24 mouse cellular contexts compared by ENCODE assay signal in genomic region chr2:165004237-165004636, GRCm38 (mm10).
"Had no signal": no experiment of that assay in that cellular context is flagged by ENCODE, and none has a peak within 500 bp of the region (broad histone marks: within the 10 kb centered on the region; RNA-seq: fewer than 3 reads in every experiment).

No protein-coding gene starts in this region.

- ATAC-seq: hindbrain, embryonic 16.5 days; inflammation-experienced regulatory T-cells, adult 6 months; intestine, embryonic 15.5 days; intestine, postnatal 0 days had no signal

- H3K4me1 ChIP-seq: heart, embryonic 10.5 days; heart, embryonic 12.5 days; hindbrain, embryonic 10.5 days; hindbrain, embryonic 12.5 days; intestine, embryonic 15.5 days; limb, embryonic 10.5 days; limb, embryonic 12.5 days; liver, embryonic 15.5 days had no signal

- H3K9ac ChIP-seq: heart, embryonic 12.5 days; hindbrain, embryonic 12.5 days; hindbrain, embryonic 14.5 days; intestine, embryonic 15.5 days; limb, embryonic 12.5 days; liver, embryonic 13.5 days; liver, embryonic 15.5 days had no signal

- DNase-seq: gastrocnemius, adult 2 months; gastrocnemius, postnatal 10 days; gastrocnemius, postnatal 25 days; heart, adult 18-20 months; heart, postnatal 10 days; heart, postnatal 4 days; liver; liver, embryonic 13.5 days had no signal

- H3K27me3 ChIP-seq: intestine, embryonic 15.5 days had no signal

- H3K4me3 ChIP-seq: gastrocnemius, adult 2 months; heart, embryonic 10.5 days; heart, embryonic 12.5 days; hindbrain, embryonic 10.5 days; hindbrain, embryonic 12.5 days; intestine, embryonic 15.5 days; layer of hippocampus, adult 2 months; left cerebral cortex, adult 2 months; limb, embryonic 10.5 days; limb, embryonic 12.5 days; liver, embryonic 13.5 days; liver, embryonic 15.5 days had no signal

- H3K27ac ChIP-seq: gastrocnemius, adult 2 months; heart, embryonic 10.5 days; hindbrain, embryonic 10.5 days; hindbrain, embryonic 12.5 days; hindbrain, embryonic 14.5 days; intestine, embryonic 15.5 days; kidney, postnatal 0 days; layer of hippocampus, adult 2 months; left cerebral cortex, adult 2 months; limb, embryonic 10.5 days; limb, embryonic 12.5 days; liver, embryonic 13.5 days; liver, embryonic 15.5 days had no signal

- H3K9me3 ChIP-seq: heart, embryonic 10.5 days; heart, embryonic 12.5 days; hindbrain, embryonic 10.5 days; hindbrain, embryonic 12.5 days; intestine, embryonic 15.5 days; limb, embryonic 10.5 days; limb, embryonic 12.5 days; liver, embryonic 13.5 days; liver, embryonic 15.5 days had no signal

- H3K4me2 ChIP-seq: heart, embryonic 12.5 days; hindbrain, embryonic 12.5 days; hindbrain, embryonic 14.5 days; intestine, embryonic 15.5 days; limb, embryonic 12.5 days; liver, embryonic 11.5 days; liver, embryonic 13.5 days; liver, embryonic 15.5 days had no signal
